Mouse (Mus musculus): ENCODE measurements around the gene Dhrs1. TPM values are rescaled to one million over a fixed set of nuclear protein-coding genes. Genes with fewer than 3 reads are reported as not detected.
"Not testable (repeated sequence)": the region's sequence is repeated elsewhere in the genome, so short reads cannot be mapped to it uniquely, and the experiment has no call there.

Gene Dhrs1
- total and polyA plus RNA-seq, 2 experiments from 2014 or later, result 70.4 to 83.3 TPM

GRCm38 (mm10) chr14:55762001-55762821 is 16.7 kb upstream of the Dhrs1 start:
- no peaks in the 10 kb centered on the region for H3K36me3 ChIP-seq (ENCODE audit: insufficient read depth)
- H3K4me3 ChIP-seq (ENCODE audit: low read depth, low read length), result peak overlapping the region; percentile 50
- peak; percentile 76 for DNase-seq
- WGBS, result 2% methylated on average over 77 of the region's 77 CpGs
- peaks cover 10% of the 10 kb centered on the region for H3K27me3 ChIP-seq (ENCODE audit: insufficient read depth, low read length)
- ATAC-seq, result peak; percentile 86
- H3K9me3 ChIP-seq (ENCODE audit: low read length), result no peaks in the 10 kb centered on the region
- TF ChIP-seq CTCF (IDR thresholded peaks at IDR 0.05; ENCODE audit: low read depth), result peak; percentile 67
- peak overlapping the region; percentile 77 for H3K27ac ChIP-seq (ENCODE audit: low read depth, low read length)
- H3K4me1 ChIP-seq (ENCODE audit: insufficient read depth), result no peaks in the 10 kb centered on the region; the same call in 1 of the 2 replicates
- H3K4me2 ChIP-seq (ENCODE audit: low read depth), result peak overlapping the region; percentile 96
- peak overlapping the region; percentile 84 for H3K9ac ChIP-seq

GRCm38 (mm10) chr14:55761163-55761562 is 15.7 kb upstream of the Dhrs1 start, which contains the start of gene Ltb4r2:
Gene Ltb4r2 (plus strand): TSS chr14:55761428.
- Histone ChIP-seq H3K27ac (ENCODE audit: low read depth, low read length) (peak within 1 kb of the TSS; percentile 77), H3K4me3 (ENCODE audit: low read depth, low read length) (peak within 1 kb of the TSS; percentile 50), H3K9ac (peak within 1 kb of the TSS; percentile 84), H3K36me3 (ENCODE audit: insufficient read depth) (peaks cover under 1% of the 10 kb centered on the region; the same call in 1 of the 2 replicates), H3K4me1 (ENCODE audit: insufficient read depth) (no peaks in the 10 kb centered on the region; the same call in 1 of the 2 replicates), H3K4me2 (ENCODE audit: low read depth) (peak within 1 kb of the TSS; percentile 96), H3K9me3 (ENCODE audit: low read length) (no peaks in the 10 kb centered on the region), H3K27me3 (ENCODE audit: insufficient read depth, low read length) (peaks cover 7% of the 10 kb centered on the region)
- no peak for TF ChIP-seq CTCF (IDR thresholded peaks at IDR 0.05; ENCODE audit: low read depth)
- no peak for DNase-seq
- ATAC-seq, result no peak
- whole genome bisulfite sequencing, result 72% methylated on average over 6 of the region's 6 CpGs

- WGBS, result under 1% methylated on average over 6 of the region's 6 CpGs
- peak; percentile 86 for DNase-seq
- not testable (repeated sequence) for H3K27ac ChIP-seq (ENCODE audit: low read depth, low read length); H3K9me3 ChIP-seq (ENCODE audit: low read length); H3K4me3 ChIP-seq (ENCODE audit: low read depth, low read length); ATAC-seq; H3K4me1 ChIP-seq (ENCODE audit: insufficient read depth); H3K27me3 ChIP-seq (ENCODE audit: insufficient read depth, low read length); H3K9ac ChIP-seq
- Histone ChIP-seq H3K4me2 (ENCODE audit: low read depth) (peak overlapping the region; percentile 32), H3K36me3 (ENCODE audit: insufficient read depth) (peaks cover 11% of the 10 kb centered on the region)
- TF ChIP-seq CTCF (IDR thresholded peaks at IDR 0.05; ENCODE audit: low read depth), result peak; percentile 78
Measured at GRCm38 (mm10) chr14:55760156-55760555, 14.7 kb upstream of the Dhrs1 start.

GRCm38 (mm10) chr14:55758363-55758784 is 12.9 kb upstream of the Dhrs1 start, which contains the start of gene Cideb:
Gene Cideb (minus strand): TSS chr14:55758458.
- 0 out of 2 replicates have a peak within 1 kb of the TSS, but pooled peaks have one; percentile 5 for H3K4me2 ChIP-seq (ENCODE audit: low read depth)
- ATAC-seq (no peak), DNase-seq (peak; percentile 68)
- H3K4me1 ChIP-seq (ENCODE audit: insufficient read depth), result no peaks in the 10 kb centered on the region; the same call in 1 of the 2 replicates
- H3K9ac ChIP-seq, result no peak within 1 kb of the TSS
- 21% methylated on average over 8 of the region's 8 CpGs for WGBS
- H3K27ac ChIP-seq (ENCODE audit: low read depth, low read length), result no peak within 1 kb of the TSS
- H3K9me3 ChIP-seq (ENCODE audit: low read length), result no peaks in the 10 kb centered on the region
- TF ChIP-seq CTCF (IDR thresholded peaks at IDR 0.05; ENCODE audit: low read depth), result peak; percentile 76
- peaks cover 7% of the 10 kb centered on the region for H3K27me3 ChIP-seq (ENCODE audit: insufficient read depth, low read length)
- H3K4me3 ChIP-seq (ENCODE audit: low read depth, low read length), result no peak within 1 kb of the TSS
- peaks cover 29% of the 10 kb centered on the region for H3K36me3 ChIP-seq (ENCODE audit: insufficient read depth)

- no peaks in the 10 kb centered on the region; the same call in 1 of the 2 replicates for H3K4me1 ChIP-seq (ENCODE audit: insufficient read depth)
- 86% methylated on average over 6 of the region's 6 CpGs for WGBS
- DNase-seq (no peak), ATAC-seq (no peak)
- H3K27ac ChIP-seq (ENCODE audit: low read depth, low read length), result no peak overlapping the region
- TF ChIP-seq CTCF (IDR thresholded peaks at IDR 0.05; ENCODE audit: low read depth), result no peak
- H3K36me3 ChIP-seq (ENCODE audit: insufficient read depth), result peaks cover 37% of the 10 kb centered on the region
- H3K4me3 ChIP-seq (ENCODE audit: low read depth, low read length), result no peak overlapping the region
- peaks cover 7% of the 10 kb centered on the region for H3K27me3 ChIP-seq (ENCODE audit: insufficient read depth, low read length)
- H3K9me3 ChIP-seq (ENCODE audit: low read length), result no peaks in the 10 kb centered on the region
- no peak overlapping the region for H3K9ac ChIP-seq
- H3K4me2 ChIP-seq (ENCODE audit: low read depth), result no peak overlapping the region
Measured at GRCm38 (mm10) chr14:55757566-55757965, 12.1 kb upstream of the Dhrs1 start.

GRCm38 (mm10) chr14:55747051-55747847 is 1.8 kb upstream of the Dhrs1 start:
- Histone ChIP-seq H3K27me3 (ENCODE audit: insufficient read depth, low read length) (no peaks in the 10 kb centered on the region), H3K9me3 (ENCODE audit: low read length) (no peaks in the 10 kb centered on the region), H3K4me1 (ENCODE audit: insufficient read depth) (0 out of 2 replicates have a peak, but pooled peaks cover 12% of the 10 kb centered on the region), H3K36me3 (ENCODE audit: insufficient read depth) (peaks cover 30% of the 10 kb centered on the region), H3K27ac (ENCODE audit: low read depth, low read length) (no peak overlapping the region), H3K4me3 (ENCODE audit: low read depth, low read length) (no peak overlapping the region), H3K9ac (no peak overlapping the region), H3K4me2 (ENCODE audit: low read depth) (peak overlapping the region; percentile 88)
- WGBS, result 90% methylated on average over 10 of the region's 10 CpGs
- TF ChIP-seq CTCF (IDR thresholded peaks at IDR 0.05; ENCODE audit: low read depth), result no peak
- DNase-seq, result no peak
- ATAC-seq, result no peak

All from forebrain, postnatal 0 days (tissue).